Mouse (Mus musculus) cerebellum, adult 2 months (tissue): ENCODE measurements around the gene Spaca6. TPM values are rescaled to one million over a fixed set of nuclear protein-coding genes. Genes with fewer than 3 reads are reported as not detected.

Experiments used
- DNase-seq, 2 experiments: peaks; one replicate each; pipeline ENCODE4 v3.0.0; 2021
- H3K27ac ChIP-seq: fragments of 200-500 bp; 2 replicates; pipeline ENCODE4 v1.5.1; 2012; ENCODE audit warnings: low read length, control low read depth, inconsistent platforms; ENCODE audit not compliant: insufficient read depth
- H3K27me3 ChIP-seq: fragments of 200-500 bp; 2 replicates; pipeline ENCODE4 v1.6.1; 2012; ENCODE audit warnings: inconsistent platforms, mild to moderate bottlenecking, low read length, moderate library complexity; ENCODE audit not compliant: control insufficient read depth, insufficient read depth
- H3K4me1 ChIP-seq: fragments of 200-500 bp; 2 replicates; pipeline ENCODE4 v1.6.1; 2011; ENCODE audit warnings: low read length; ENCODE audit not compliant: control insufficient read depth, insufficient read depth
- H3K4me3 ChIP-seq: fragments of 200-500 bp; replicated peaks from 2 replicates; pipeline ENCODE3; 2011; ENCODE audit warnings: mild to moderate bottlenecking, low read depth, low read length, control low read depth; ENCODE audit not compliant: insufficient read depth
- CTCF ChIP-seq: fragments of 200-500 bp; IDR thresholded peaks from 2 replicates; pipeline ENCODE4 v1.5.1; 2011; ENCODE audit warnings: low read depth, mild to moderate bottlenecking, control low read depth, low read length, moderate library complexity, borderline replicate concordance; ENCODE audit not compliant: insufficient read depth
- POLR2A ChIP-seq: fragments of 200-500 bp; IDR thresholded peaks from 2 replicates; pipeline ENCODE4 v1.6.1; 2011; ENCODE audit warnings: low read length, control low read depth, borderline replicate concordance; ENCODE audit not compliant: insufficient read depth
- WGBS: fragments of 180-500 bp; shearing (Covaris S2); methylation state at CpG from one replicate; pipeline ENCODE4 v1.1.7; 2018; 5-methylcytosine and 5-hydroxymethylcytosine counted together
- polyA plus RNA-seq: library from polyadenylated mRNA; depleted of rRNA; stranded (reverse); fragments of >200 nt; gene quantifications from 2 replicates; pipeline ENCODE4 v1.2.3, GENCODE M21; 2012

The Spaca6 gene
- polyA plus RNA-seq, 1 experiment, result 132 TPM

DNA sequence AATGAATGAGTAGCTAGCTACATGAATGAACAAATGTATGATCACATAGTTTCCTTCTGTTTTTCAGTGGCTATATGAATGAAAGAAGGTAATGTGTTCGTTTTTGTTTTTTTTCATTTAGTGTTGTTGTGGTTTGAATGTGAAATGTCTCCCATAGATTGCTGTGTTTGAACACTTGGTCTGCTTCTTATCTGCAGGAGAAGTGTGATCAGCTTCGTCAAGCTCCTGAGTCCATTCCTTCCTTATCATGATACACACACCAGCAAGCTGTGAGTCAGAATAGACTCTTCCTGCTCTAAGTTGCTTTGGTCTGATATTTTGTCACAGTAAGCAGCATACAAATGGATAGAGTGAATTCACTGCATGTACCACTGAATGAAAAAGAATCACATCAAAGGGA lies 22.0 kb downstream of the Spaca6 start:
- Histone ChIP-seq H3K27ac (no peak overlapping the region), H3K27me3 (no peaks in the 10 kb centered on the region), H3K4me1 (no peaks in the 10 kb centered on the region), H3K4me3 (no peak overlapping the region)
- 85% methylated on average over 2 of the region's 2 CpGs for WGBS
- TF ChIP-seq POLR2A (no peak), CTCF (no peak)
- DNase-seq, result no peak

DNA sequence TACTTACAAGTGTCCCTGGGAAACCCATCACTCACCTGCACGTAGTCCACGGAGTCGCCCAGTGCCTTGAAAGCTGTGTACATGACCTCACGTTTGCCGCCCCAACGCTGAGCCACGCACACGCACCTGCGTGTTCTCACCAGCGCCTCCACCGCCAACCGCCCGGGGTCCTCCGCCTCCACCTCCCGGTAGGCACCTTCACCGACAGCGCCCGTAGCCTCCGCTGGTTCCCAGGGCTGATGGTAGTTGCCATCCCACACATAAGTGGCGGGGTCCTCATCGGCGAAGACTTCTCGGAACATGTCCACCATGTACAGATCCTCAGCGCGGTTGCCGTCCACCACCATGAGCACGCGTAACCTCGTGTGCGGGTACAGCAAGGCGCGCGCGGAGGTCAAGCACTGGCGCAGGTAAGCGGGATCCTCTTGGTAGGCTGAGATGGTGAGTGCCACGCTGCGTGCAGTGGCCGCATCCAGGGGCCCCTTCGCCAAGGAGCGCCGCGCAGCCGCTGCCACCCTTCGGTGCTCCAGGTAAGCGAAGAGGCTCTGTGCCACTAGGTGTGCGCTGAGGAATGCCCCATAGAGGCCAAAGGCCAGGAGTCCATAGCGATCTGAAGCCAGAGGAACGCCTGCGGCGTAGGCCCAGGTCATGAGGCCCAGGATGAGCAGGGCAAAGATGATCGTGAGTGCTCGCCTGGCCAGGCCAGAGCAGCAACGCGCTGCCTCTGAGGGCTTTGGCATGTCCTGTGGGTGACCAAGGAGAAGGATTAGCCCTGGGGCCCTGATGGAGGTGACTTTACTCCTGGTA lies 23.2 kb downstream of the Spaca6 start:
- no peak for TF ChIP-seq CTCF
- no peak for TF ChIP-seq POLR2A
- peak in 1 of 2 experiments; percentile 21 for DNase-seq
- Histone ChIP-seq H3K27me3 (no peaks in the 10 kb centered on the region), H3K4me3 (peak overlapping the region; percentile 4), H3K4me1 (no peaks in the 10 kb centered on the region), H3K27ac (no peak overlapping the region)
- WGBS, result 30% methylated on average over 55 of the region's 55 CpGs

DNA sequence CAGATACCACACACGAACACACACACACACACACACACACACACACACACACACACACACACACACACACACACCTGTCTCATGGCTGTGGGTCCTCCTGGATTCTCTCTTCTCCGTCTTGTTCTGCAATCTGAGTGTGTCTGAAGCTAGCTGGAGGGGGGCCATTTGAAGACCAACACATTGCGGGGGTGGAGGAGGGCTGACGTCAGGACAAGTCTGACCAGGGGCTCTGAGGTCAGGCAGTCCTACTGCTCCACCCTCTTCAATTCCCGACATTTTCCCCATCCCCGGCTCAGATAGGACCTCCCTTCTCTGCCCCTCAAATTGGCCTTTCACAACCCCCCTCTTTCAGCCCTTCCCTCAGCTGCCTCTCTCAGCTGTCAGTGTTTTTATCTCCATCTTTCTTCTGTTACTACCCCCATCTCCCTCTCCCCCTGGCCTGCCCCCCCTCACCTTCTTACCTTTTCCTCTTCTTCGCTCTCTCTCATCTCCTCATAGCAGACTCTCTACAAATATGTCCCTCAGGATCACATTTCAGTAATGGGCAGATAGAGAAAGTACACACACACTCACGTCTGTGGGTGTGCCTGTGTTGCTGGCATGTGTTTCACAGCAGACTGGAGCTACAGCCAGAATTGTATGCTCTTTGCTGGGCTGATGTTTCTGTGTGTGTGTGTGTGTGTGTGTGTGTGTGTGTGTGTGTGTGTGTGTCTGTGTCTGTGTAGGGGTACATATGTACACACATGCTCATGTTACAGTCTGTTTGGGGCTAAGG lies 28.3 kb downstream of the Spaca6 start, which contains the start of gene Has1:
TSS of gene Has1 (minus strand) at position 142 of the 775 bp plus-strand sequence.
- Histone ChIP-seq H3K4me3 (no peak within 1 kb of the TSS), H3K27ac (no peak within 1 kb of the TSS), H3K27me3 (no peaks in the 10 kb centered on the region), H3K4me1 (no peaks in the 10 kb centered on the region)
- DNase-seq, result no peak
- TF ChIP-seq CTCF (no peak), POLR2A (no peak)
- 46% methylated on average over 8 of the region's 8 CpGs for WGBS

DNA sequence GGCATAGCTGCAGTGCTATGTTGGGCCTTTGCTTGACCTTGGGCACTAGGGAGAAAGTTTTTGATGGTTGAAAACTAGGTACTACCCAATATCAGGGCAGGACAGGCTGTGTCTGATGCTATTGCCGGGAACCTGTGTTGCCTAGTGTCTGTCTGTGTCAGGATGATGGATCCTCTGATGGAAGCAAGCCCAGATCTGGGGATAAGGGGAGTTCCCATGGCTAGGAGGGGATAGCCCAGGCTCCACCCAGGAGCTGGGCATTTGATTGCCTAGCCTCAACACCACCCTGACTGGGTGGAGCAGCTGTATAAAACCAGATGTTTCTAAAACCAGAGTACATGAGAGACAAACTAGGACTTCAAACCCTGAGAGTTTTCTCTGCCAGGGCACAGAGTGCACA lies 29.7 kb downstream of the Spaca6 start:
- 44% methylated on average over 1 of the region's 1 CpGs for WGBS
- DNase-seq, result no peak
- H3K4me3 ChIP-seq, result no peak overlapping the region
- no peak for TF ChIP-seq POLR2A
- H3K4me1 ChIP-seq, result no peaks in the 10 kb centered on the region
- H3K27ac ChIP-seq, result no peak overlapping the region
- H3K27me3 ChIP-seq, result no peaks in the 10 kb centered on the region

DNA sequence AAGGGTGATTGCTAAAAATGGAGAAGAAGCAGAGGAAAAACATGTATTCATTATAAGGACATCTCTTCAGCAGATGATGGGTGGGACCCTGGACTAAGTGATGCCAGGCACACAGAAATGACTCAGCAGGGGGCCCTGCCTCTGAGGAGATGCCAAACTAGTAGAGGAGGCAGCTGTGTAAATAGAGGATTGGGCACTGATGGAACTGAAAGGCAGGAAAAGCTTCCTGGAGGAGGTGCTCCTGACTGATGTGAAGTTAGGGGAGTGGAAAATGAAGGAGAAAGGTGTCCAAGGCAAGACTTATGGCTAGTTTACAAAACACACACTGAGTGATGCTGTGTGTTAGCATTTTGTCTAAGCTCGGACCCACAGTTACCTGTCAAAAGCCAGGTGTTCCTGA lies 30.5 kb downstream of the Spaca6 start:
- Histone ChIP-seq H3K4me1 (no peaks in the 10 kb centered on the region), H3K27ac (no peak overlapping the region), H3K27me3 (no peaks in the 10 kb centered on the region), H3K4me3 (no peak overlapping the region)
- TF ChIP-seq POLR2A (no peak), CTCF (no peak)
- WGBS, result 63% methylated on average over 1 of the region's 1 CpGs
- DNase-seq, result no peak

DNA sequence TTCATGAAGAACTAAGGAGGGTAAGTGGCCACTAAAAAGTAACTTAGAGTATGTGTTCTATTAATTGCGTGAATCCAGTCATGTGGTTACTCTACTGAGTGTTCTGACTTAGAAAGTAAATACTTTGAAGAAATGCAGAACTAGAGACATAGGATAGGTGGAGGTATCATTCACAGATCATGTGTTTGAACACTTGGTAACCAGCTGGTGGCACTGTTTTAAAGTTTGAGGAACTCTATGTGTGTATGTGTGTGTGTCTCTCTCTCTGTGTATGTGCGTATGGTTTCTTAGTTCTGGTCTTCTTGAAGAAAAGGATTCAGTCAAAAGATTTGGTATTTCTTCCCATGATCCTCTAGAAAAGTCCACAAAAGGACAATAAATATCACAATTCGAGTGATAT lies 33.2 kb downstream of the Spaca6 start:
- Histone ChIP-seq H3K4me1 (no peaks in the 10 kb centered on the region), H3K27ac (no peak overlapping the region), H3K27me3 (no peaks in the 10 kb centered on the region), H3K4me3 (no peak overlapping the region)
- TF ChIP-seq CTCF, result no peak
- TF ChIP-seq POLR2A, result no peak
- 86% methylated on average over 3 of the region's 3 CpGs for WGBS
- no peak for DNase-seq

DNA sequence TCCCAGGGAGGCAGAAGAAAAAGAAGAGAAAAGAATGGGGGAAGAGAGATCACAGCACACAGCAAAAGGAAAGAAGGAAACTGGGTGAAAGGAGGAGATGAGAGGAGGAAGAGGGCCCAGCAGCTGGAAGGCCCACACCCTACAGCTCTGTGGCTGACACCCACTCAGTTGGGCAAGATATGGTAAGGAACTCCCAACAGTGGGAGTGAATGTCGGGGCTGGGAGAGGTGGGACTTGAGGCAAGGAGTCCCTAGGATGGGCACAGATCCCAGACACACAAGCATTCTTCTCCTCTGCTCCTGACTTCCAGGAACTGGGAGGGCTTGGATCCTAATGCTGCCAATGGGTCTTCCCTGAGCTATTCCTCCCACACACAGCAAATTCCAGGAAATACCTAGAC lies 35.4 kb downstream of the Spaca6 start:
- H3K4me1 ChIP-seq, result no peaks in the 10 kb centered on the region
- TF ChIP-seq CTCF (no peak), POLR2A (no peak)
- 39% methylated on average over 1 of the region's 1 CpGs for WGBS
- no peak overlapping the region for H3K27ac ChIP-seq
- no peaks in the 10 kb centered on the region for H3K27me3 ChIP-seq
- no peak overlapping the region for H3K4me3 ChIP-seq
- DNase-seq, result no peak

DNA sequence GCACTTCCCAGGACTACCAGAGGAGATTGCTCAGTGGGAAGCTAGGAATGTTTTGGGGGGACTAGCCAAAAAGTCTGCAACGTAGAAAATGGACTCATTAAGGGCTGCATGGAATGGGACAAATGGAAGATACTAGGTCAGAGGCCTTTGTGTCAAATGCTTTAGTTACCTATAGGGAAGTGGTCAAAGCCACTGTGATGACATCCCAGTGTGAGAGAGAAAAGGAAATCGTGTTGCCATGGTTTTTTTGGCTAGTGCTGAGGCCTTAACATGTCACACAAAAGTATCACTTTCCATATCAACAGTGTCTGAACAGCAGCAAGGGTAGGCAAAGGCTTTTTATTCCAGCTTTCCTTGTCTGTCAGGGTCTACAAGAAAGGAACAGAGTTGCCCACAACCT lies 38.2 kb downstream of the Spaca6 start:
- no peak for TF ChIP-seq CTCF
- no peak for TF ChIP-seq POLR2A
- Histone ChIP-seq H3K4me3 (no peak overlapping the region), H3K27ac (no peak overlapping the region), H3K4me1 (no peaks in the 10 kb centered on the region), H3K27me3 (no peaks in the 10 kb centered on the region)
- DNase-seq, result no peak
- WGBS, result 40% methylated on average over 2 of the region's 2 CpGs
